Mouse (Mus musculus) olfactory bulb, adult 2 months (tissue): ENCODE measurements around the gene Lef1.

ENCODE experiments used
- CTCF ChIP-seq: fragments of 200-500 bp; IDR thresholded peaks from 2 replicates; pipeline ENCODE4 v1.5.1; 2012; ENCODE audit warnings: low read depth, mild to moderate bottlenecking, low read length, moderate library complexity; ENCODE audit not compliant: insufficient read depth
- POLR2A ChIP-seq: fragments of 200-500 bp; IDR thresholded peaks from 2 replicates; pipeline ENCODE4 v1.6.1; 2012; ENCODE audit warnings: mild to moderate bottlenecking, low read depth, low read length, moderate library complexity; ENCODE audit not compliant: insufficient read depth

DNA sequence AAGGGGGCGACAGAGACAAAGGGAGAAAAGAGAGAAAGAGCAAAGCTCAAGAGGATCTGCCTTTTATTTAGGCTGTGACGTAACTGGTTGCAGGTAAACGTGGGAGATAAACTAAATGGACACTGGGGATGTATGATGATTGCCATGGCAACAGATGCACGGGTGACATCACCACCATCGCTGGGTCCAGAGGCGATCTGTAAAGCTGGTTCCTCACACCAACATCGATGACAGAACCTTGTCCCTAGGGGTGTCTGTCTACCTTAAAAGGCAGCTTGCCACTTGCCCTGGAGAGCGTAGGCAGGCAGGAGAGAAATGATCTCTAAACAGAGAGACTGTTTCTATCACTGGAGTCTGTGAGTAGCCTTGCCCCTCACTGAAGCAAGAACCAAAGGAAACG, 23.7 kb downstream of the Lef1 start:
- no peak for TF ChIP-seq POLR2A
- TF ChIP-seq CTCF: no peak
